Mouse (Mus musculus) stomach, embryonic 14.5 days (tissue): ENCODE data around the gene Aqp12. TPM values are rescaled to one million over a fixed set of nuclear protein-coding genes. Genes with fewer than 3 reads are reported as not detected.

Experiments
- ATAC-seq: fragments of 200-750 bp; cut with Nextera tagmentation; 2 replicates; pipeline ENCODE4 v1.8.0; 2017; ENCODE audit warnings: low read depth, moderate TSS enrichment; ENCODE audit not compliant: insufficient number of reproducible peaks, insufficient read depth, low FRiP score
- H3K27ac ChIP-seq: fragments of 300-500 bp; sonication (generic); 2 replicates; pipeline ENCODE4 v1.5.1; 2014; ENCODE audit warnings: mild to moderate bottlenecking, low read length, moderate library complexity, mixed read lengths
- H3K27me3 ChIP-seq: fragments of 300-500 bp; sonication (generic); 2 replicates; pipeline ENCODE4 v1.6.1; 2014; ENCODE audit warnings: low read length, control low read depth, mixed read lengths; ENCODE audit not compliant: control insufficient read depth, insufficient read depth
- H3K36me3 ChIP-seq: fragments of 300-500 bp; sonication (generic); 2 replicates; pipeline ENCODE4 v1.6.1; 2014; ENCODE audit warnings: mild to moderate bottlenecking, control low read depth, low read length, moderate library complexity, mixed read lengths; ENCODE audit not compliant: control insufficient read depth, insufficient read depth
- H3K4me1 ChIP-seq: fragments of 300-500 bp; sonication (generic); 2 replicates; pipeline ENCODE4 v1.6.1; 2014; ENCODE audit warnings: low read length, control low read depth, mixed read lengths; ENCODE audit not compliant: control insufficient read depth, insufficient read depth
- H3K4me2 ChIP-seq: fragments of 300-500 bp; sonication (generic); replicated peaks from 2 replicates; pipeline ENCODE4 v1.6.1; 2014; ENCODE audit warnings: low read depth, low read length, control low read depth
- H3K4me3 ChIP-seq: fragments of 300-500 bp; sonication (generic); 2 replicates; pipeline ENCODE4 v1.5.1; 2014; ENCODE audit warnings: low read depth, low read length, control low read depth
- H3K9ac ChIP-seq: fragments of 300-500 bp; sonication (generic); replicated peaks from 2 replicates; pipeline ENCODE4 v1.6.1; 2014; ENCODE audit warnings: low read depth, mild to moderate bottlenecking, control low read depth, low read length, moderate library complexity, mixed read lengths
- H3K9me3 ChIP-seq: fragments of 300-500 bp; sonication (generic); 2 replicates; pipeline ENCODE4 v1.6.1; 2016; ENCODE audit warnings: low read depth, low read length, control low read depth; ENCODE audit not compliant: control insufficient read depth
- WGBS: fragments of 180-500 bp; shearing (Covaris S2); extraction: QIAGEN DNeasy Blood & Tissue Kit; methylation state at CpG from one replicate; pipeline ENCODE4 v1.1.7; 2014; 5-methylcytosine and 5-hydroxymethylcytosine counted together
- polyA plus RNA-seq: library from polyadenylated mRNA; unstranded; fragments of >200 nt; fragmentation: Nextera tagmentation; extraction: Ambion mirVana; gene quantifications from 2 replicates; pipeline ENCODE4 v1.2.1, GENCODE M21; 2014

The Aqp12 gene
- polyA plus RNA-seq, 1 experiment from 2014 or later: not detected

DNA sequence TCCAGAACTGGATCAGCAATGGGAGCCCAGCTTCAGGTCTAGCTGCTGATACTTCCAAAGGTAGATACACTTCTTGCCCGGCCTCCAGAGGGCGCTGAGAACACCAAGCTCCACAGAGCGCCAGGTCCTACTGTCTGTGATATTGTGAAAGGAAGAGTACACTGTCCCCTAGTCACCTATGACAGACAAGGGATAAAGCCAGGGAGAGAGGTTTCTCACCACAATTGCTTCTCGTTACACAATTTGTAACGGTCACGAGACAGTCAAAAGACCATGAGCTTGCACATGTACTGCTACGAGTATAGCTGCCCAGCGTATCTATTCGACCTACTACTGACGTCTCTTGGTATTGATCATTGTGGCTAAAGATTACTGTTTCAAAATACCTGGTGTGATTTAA lies 23.3 kb downstream of the Aqp12 start:
- Histone ChIP-seq H3K36me3 (no peaks in the 10 kb centered on the region), H3K4me3 (no peak overlapping the region), H3K9me3 (no peaks in the 10 kb centered on the region), H3K9ac (no peak overlapping the region), H3K27me3 (no peaks in the 10 kb centered on the region), H3K4me1 (no peaks in the 10 kb centered on the region), H3K27ac (no peak overlapping the region), H3K4me2 (no peak overlapping the region)
- 93% methylated on average over 10 of the region's 10 CpGs for WGBS
- no peak for ATAC-seq

GRCm38 (mm10) chr1:93030060-93030459 lies 23.9 kb downstream of the Aqp12 start:
- Histone ChIP-seq H3K27ac (no peak overlapping the region), H3K36me3 (no peaks in the 10 kb centered on the region), H3K9ac (no peak overlapping the region), H3K27me3 (no peaks in the 10 kb centered on the region), H3K4me1 (no peaks in the 10 kb centered on the region), H3K9me3 (no peaks in the 10 kb centered on the region), H3K4me3 (no peak overlapping the region), H3K4me2 (no peak overlapping the region)
- no peak for ATAC-seq
- WGBS: 60% methylated on average over 2 of the region's 2 CpGs

DNA sequence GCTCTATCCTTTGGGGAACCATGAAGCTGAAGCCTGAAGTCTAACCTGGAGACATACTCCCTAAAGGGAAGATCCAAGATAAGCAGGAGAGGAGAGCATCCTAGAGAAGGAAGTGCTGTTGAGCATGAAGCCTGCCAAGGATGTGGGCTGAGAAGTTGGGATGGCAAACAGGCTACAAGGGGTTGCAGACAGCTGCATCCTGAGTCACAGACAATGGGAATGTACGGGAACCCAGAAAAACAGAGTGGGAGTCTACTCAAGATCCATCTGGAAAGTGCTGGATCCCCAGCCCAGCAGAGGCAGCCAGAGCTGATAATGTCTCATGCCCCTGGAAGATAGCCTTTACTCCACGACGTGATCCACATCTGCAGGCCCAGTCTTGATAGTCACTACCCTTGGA lies 25.1 kb downstream of the Aqp12 start:
- Histone ChIP-seq H3K4me1 (no peaks in the 10 kb centered on the region), H3K4me3 (no peak overlapping the region), H3K9me3 (no peaks in the 10 kb centered on the region), H3K9ac (no peak overlapping the region), H3K27me3 (no peaks in the 10 kb centered on the region), H3K27ac (no peak overlapping the region), H3K36me3 (no peaks in the 10 kb centered on the region), H3K4me2 (no peak overlapping the region)
- no peak for ATAC-seq
- WGBS: 80% methylated on average over 3 of the region's 3 CpGs

DNA sequence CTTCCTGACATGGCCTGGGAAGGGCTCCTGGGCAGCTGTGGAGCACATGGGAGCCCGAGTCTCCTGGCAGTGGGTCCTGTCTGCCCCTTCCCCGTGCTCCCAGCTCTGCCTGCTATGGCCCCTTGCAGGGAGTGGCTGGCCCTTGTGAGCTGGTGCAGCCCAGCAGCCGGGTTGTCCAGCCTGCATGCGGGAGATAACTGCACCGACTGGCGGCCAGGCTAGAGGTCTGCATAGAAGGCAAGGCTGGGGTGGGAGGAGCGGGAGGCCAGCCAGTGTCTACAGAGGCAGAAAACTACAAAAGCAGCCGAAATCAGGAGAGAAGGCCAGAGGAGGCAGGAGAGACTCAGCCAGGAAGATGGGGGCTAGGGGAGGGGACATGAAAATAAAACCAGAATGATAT lies 27.9 kb downstream of the Aqp12 start:
- ATAC-seq: peak; percentile 80; the same call in 1 of the 2 replicates
- H3K27ac ChIP-seq: no peak overlapping the region
- no peak overlapping the region for H3K4me2 ChIP-seq
- no peaks in the 10 kb centered on the region for H3K36me3 ChIP-seq
- no peaks in the 10 kb centered on the region for H3K4me1 ChIP-seq
- no peaks in the 10 kb centered on the region for H3K9me3 ChIP-seq
- no peak overlapping the region for H3K4me3 ChIP-seq
- 47% methylated on average over 8 of the region's 8 CpGs for WGBS
- no peaks in the 10 kb centered on the region for H3K27me3 ChIP-seq
- H3K9ac ChIP-seq: no peak overlapping the region

DNA sequence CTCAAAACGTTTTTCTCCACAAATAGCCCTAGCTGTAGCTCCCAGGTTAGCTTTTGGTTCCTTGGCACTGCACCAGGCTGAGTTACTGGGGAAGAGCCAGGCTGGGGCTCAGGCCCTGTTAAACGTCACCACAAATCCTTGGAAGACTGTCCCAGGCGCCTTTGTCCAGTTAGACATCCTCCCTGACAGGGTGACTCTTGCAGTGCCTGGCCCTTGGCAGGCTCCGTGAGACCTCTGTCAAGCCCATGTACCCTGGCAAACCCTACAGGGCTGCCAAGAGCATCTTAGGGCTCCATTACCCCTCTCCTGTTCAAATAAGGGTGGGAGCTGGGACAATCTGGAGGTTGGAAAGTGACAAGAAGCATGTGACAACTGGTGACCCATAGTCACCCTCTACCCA lies 29.8 kb downstream of the Aqp12 start:
- Histone ChIP-seq H3K27ac (no peak overlapping the region), H3K4me2 (no peak overlapping the region), H3K4me1 (no peaks in the 10 kb centered on the region), H3K36me3 (no peaks in the 10 kb centered on the region), H3K9ac (no peak overlapping the region), H3K9me3 (no peaks in the 10 kb centered on the region), H3K4me3 (no peak overlapping the region), H3K27me3 (no peaks in the 10 kb centered on the region)
- ATAC-seq: no peak
- WGBS: 74% methylated on average over 4 of the region's 4 CpGs

GRCm38 (mm10) chr1:93046153-93046789 lies 40.1 kb downstream of the Aqp12 start:
- H3K9ac ChIP-seq: no peak overlapping the region
- 85% methylated on average over 10 of the region's 10 CpGs for WGBS

DNA sequence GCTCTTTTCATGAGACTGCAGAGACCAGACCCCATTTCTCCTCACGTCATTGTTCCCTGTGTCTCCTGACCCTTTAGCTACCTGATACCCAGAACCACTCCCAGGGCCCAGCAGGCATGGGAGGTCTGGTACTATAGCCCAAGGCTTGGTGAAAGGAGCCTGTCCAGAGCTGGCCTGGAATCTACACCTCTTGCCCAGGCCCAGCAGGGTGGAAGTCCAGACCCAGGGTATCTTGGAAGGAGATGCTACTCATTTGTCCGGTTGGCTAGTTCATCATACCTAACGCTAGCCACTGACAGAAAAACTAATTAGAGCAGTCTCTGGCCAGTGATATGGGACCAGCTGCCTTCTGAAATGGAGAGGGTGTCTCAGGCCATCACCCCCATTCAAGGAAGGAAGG lies 43.9 kb downstream of the Aqp12 start:
- H3K4me2 ChIP-seq: no peak overlapping the region

More at GRCm38 (mm10) chr1:93046153-93046789, 40.1 kb downstream of the Aqp12 start:
- H3K27me3 ChIP-seq: no peaks in the 10 kb centered on the region
- no peak overlapping the region for H3K4me2 ChIP-seq
- H3K4me1 ChIP-seq: no peaks in the 10 kb centered on the region
- no peak overlapping the region for H3K27ac ChIP-seq
- no peak for ATAC-seq
- H3K9me3 ChIP-seq: no peaks in the 10 kb centered on the region
- H3K36me3 ChIP-seq: no peaks in the 10 kb centered on the region
- no peak overlapping the region for H3K4me3 ChIP-seq

GRCm38 (mm10) chr1:93051124-93051833 lies 45.1 kb downstream of the Aqp12 start:
- Histone ChIP-seq H3K9me3 (no peaks in the 10 kb centered on the region), H3K36me3 (no peaks in the 10 kb centered on the region), H3K9ac (no peak overlapping the region), H3K27ac (no peak overlapping the region), H3K4me1 (no peaks in the 10 kb centered on the region), H3K4me3 (no peak overlapping the region), H3K27me3 (no peaks in the 10 kb centered on the region), H3K4me2 (no peak overlapping the region)
- 58% methylated on average over 19 of the region's 23 CpGs for WGBS
- ATAC-seq: no peak

More for the DNA sequence above, 43.9 kb downstream of the Aqp12 start:
- H3K27me3 ChIP-seq: no peaks in the 10 kb centered on the region
- WGBS: 90% methylated on average over 3 of the region's 3 CpGs
- no peak for ATAC-seq
- no peaks in the 10 kb centered on the region for H3K36me3 ChIP-seq
- no peak overlapping the region for H3K4me3 ChIP-seq
- H3K9me3 ChIP-seq: no peaks in the 10 kb centered on the region
- H3K27ac ChIP-seq: no peak overlapping the region
- H3K4me1 ChIP-seq: no peaks in the 10 kb centered on the region
- no peak overlapping the region for H3K9ac ChIP-seq
